Mouse (Mus musculus): ENCODE data around the gene Rab31. TPM values are rescaled to one million over a fixed set of nuclear protein-coding genes. Genes with fewer than 3 reads are reported as not detected.
A peak's percentile ranks its signal among the peaks of the same experiment; 100 is the strongest.
"Not testable (repeated sequence)": the region's sequence is repeated elsewhere in the genome, so short reads cannot be mapped to it uniquely, and the experiment has no call there.

Rab31 gene
- polyA plus RNA-seq, 1 experiment from 2014 or later = 60.8 TPM

- Histone ChIP-seq H3K4me3 (no peak overlapping the region), H3K27ac (no peak overlapping the region), H3K9me3 (no peaks in the 10 kb centered on the region), H3K27me3 (ENCODE audit: insufficient read depth, poor library complexity, severe bottlenecking) (no peaks in the 10 kb centered on the region), H3K4me1 (replicated peaks) (peaks cover 19% of the 10 kb centered on the region), H3K36me3 (no peaks in the 10 kb centered on the region)
- WGBS = 83% methylated on average over 5 of the region's 5 CpGs
- no peak for DNase-seq (ENCODE audit: low spot score)
These were observed 129.0 kb downstream of the Rab31 start for GRCm38 (mm10) chr17:65643579-65643978.

DNA sequence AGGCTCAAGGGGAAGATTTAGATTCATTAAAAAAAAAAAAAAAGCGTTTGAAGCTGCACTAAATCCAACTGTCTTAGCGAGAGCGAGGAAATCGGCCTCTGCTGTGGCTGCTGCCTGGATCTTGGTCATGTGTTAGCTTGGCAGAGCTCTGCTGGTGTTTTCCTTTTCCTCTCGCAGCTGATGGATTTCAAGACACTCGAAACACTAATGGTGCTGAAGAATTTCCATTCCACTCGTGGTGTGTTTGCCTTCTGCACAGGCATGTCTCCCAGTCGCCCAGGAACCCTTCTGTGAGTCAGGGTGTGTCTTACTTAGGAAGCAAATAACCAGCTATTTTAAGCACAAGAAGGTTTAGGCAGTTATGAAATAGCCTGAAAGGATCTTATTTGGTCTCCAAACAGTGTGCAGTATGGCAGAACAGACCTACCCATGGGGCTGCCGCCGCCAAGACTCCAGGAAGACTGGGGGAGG, 129.5 kb downstream of the Rab31 start:
- 67% methylated on average over 10 of the region's 10 CpGs for WGBS
- Histone ChIP-seq H3K36me3 (no peaks in the 10 kb centered on the region), H3K4me3 (no peak overlapping the region), H3K27ac (peak overlapping the region; percentile 62), H3K9me3 (no peaks in the 10 kb centered on the region), H3K4me1 (replicated peaks) (peaks cover 14% of the 10 kb centered on the region), H3K27me3 (ENCODE audit: insufficient read depth, poor library complexity, severe bottlenecking) (no peaks in the 10 kb centered on the region)
- DNase-seq (ENCODE audit: low spot score) = no peak

DNA sequence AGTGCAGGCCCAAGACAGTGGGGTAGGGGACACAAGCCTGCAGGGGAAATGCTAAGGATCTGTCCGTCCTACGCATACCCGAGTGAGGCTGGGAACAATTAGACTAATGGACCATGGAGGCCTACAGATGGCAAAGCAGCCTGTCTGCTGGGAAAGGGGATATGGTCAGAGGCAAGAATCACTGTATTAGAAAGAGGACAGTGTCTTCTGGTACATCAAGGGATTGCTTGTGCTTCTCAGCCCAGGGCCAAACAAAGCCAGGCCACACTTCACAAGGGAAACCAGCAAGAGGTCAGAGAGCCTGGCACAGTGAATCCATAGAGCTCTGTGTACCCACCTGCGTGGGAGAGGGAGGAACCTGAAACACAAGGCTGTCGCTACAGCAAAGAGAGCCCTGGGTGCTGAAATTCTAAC, 130.0 kb downstream of the Rab31 start:
- no peaks in the 10 kb centered on the region for H3K27me3 ChIP-seq (ENCODE audit: insufficient read depth, poor library complexity, severe bottlenecking)
- peak; percentile 20 for DNase-seq (ENCODE audit: low spot score)
- peak overlapping the region; percentile 62 for H3K27ac ChIP-seq
- H3K4me1 ChIP-seq (replicated peaks) = peaks cover 14% of the 10 kb centered on the region
- H3K4me3 ChIP-seq = no peak overlapping the region
- no peaks in the 10 kb centered on the region for H3K9me3 ChIP-seq
- WGBS = 39% methylated on average over 5 of the region's 5 CpGs
- no peaks in the 10 kb centered on the region for H3K36me3 ChIP-seq

- no peaks in the 10 kb centered on the region for H3K36me3 ChIP-seq
- H3K9me3 ChIP-seq = no peaks in the 10 kb centered on the region
- no peak for DNase-seq (ENCODE audit: low spot score)
- 91% methylated on average over 11 of the region's 11 CpGs for WGBS
- peaks cover 14% of the 10 kb centered on the region for H3K4me1 ChIP-seq (replicated peaks)
- H3K27me3 ChIP-seq (ENCODE audit: insufficient read depth, poor library complexity, severe bottlenecking) = no peaks in the 10 kb centered on the region
- H3K4me3 ChIP-seq = no peak within 1 kb of the TSS
- peak within 1 kb of the TSS; percentile 62 for H3K27ac ChIP-seq
These were observed 130.8 kb downstream of the Rab31 start, which contains the start of gene Txndc2 for GRCm38 (mm10) chr17:65641734-65642218. TSS of gene Txndc2 (minus strand) at chr17:65642168.

- Histone ChIP-seq H3K4me3 (no peak overlapping the region), H3K4me1 (replicated peaks) (peaks cover 14% of the 10 kb centered on the region), H3K36me3 (no peaks in the 10 kb centered on the region), H3K27me3 (ENCODE audit: insufficient read depth, poor library complexity, severe bottlenecking) (no peaks in the 10 kb centered on the region), H3K9me3 (no peaks in the 10 kb centered on the region), H3K27ac (no peak overlapping the region)
- 88% methylated on average over 1 of the region's 1 CpGs for WGBS
- DNase-seq (ENCODE audit: low spot score) = no peak
These were observed 133.4 kb downstream of the Rab31 start for GRCm38 (mm10) chr17:65639144-65639543.

- WGBS = 89% methylated on average over 14 of the region's 14 CpGs
- Histone ChIP-seq H3K4me3 (no peak overlapping the region), H3K9me3 (no peaks in the 10 kb centered on the region), H3K27me3 (ENCODE audit: insufficient read depth, poor library complexity, severe bottlenecking) (no peaks in the 10 kb centered on the region), H3K4me1 (replicated peaks) (no peaks in the 10 kb centered on the region), H3K27ac (no peak overlapping the region), H3K36me3 (no peaks in the 10 kb centered on the region)
- no peak for DNase-seq (ENCODE audit: low spot score)
These were observed 136.7 kb downstream of the Rab31 start for GRCm38 (mm10) chr17:65635715-65636360.

DNA sequence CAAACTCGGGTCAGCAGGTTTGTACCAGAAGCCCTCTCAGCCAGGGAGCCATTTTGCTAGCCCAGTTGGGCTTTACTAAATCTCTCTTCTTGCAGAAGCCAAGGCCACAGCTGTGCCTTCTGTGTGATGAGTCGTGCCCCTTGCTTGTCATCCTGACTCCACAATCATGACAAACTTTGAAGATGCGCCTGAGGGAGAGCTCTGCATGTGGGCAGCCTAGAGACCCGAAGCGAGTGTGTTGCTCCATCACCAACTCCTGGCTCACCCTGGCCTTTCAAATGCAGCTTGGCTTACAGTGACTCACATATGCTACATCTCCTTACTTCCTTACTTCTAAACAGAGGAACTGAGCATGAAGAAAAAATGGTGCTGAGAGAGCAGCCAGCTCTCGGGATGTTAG, 142.6 kb downstream of the Rab31 start:
- Histone ChIP-seq H3K4me1 (replicated peaks) (no peaks in the 10 kb centered on the region), H3K36me3 (no peaks in the 10 kb centered on the region), H3K27me3 (ENCODE audit: insufficient read depth, poor library complexity, severe bottlenecking) (no peaks in the 10 kb centered on the region), H3K9me3 (no peaks in the 10 kb centered on the region), H3K27ac (no peak overlapping the region), H3K4me3 (no peak overlapping the region)
- no peak for DNase-seq (ENCODE audit: low spot score)
- 81% methylated on average over 6 of the region's 6 CpGs for WGBS

DNA sequence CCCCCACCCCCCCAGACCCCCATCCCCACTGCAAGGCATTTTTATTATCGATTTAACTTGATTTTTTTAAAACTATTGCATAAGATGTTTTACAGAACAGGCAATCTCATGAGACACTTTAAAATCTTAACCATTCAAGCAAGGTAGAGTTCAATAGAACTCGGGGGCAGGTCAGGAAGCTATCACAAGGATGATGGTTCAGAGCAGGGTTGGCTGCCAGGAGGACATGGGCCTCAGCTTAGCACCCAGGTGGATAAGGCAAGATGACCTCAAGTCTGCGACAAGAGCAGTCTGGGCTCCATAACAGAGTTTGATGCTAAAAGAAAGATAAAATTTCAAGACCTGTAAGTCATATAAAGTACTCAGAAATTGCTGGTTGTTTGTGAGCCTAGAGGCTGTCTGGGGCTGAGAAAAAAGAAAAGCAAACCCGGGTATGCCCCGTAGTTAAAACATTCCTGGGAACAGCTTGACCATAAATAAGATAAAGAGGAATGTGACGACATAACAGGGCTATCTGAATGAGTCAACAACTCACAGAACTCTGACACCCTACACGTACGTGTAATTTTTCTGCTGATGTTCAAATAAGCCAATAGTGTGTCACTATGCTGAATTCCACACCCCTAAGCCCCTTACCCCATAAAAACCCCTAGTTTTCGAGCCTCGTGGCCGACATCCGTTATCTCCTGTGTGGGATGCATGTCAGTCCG, 143.6 kb downstream of the Rab31 start:
- H3K36me3 ChIP-seq; H3K27me3 ChIP-seq (ENCODE audit: insufficient read depth, poor library complexity, severe bottlenecking); H3K27ac ChIP-seq; H3K4me1 ChIP-seq (replicated peaks); H3K9me3 ChIP-seq; DNase-seq (ENCODE audit: low spot score); H3K4me3 ChIP-seq: not testable (repeated sequence)
- 91% methylated on average over 13 of the region's 13 CpGs for WGBS

DNA sequence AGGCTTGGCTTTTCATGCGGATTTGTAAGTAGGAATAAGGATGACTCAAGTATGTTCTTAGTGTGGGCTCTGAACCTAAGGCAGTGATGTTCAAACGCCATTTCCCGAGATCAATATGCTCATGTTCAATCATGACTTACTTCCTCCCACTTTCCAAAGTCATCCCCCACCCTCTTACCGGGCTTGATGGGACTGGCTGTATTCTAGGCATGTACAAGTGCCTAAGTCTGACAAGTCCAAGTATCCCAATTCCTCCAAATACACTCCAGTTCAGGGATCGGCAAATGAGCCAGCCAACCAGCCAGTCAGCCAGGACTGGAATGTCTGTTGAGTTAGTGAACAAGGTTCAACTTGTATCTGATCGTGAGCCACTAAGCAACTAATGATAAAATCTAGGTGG, 146.3 kb downstream of the Rab31 start:
- no peak for DNase-seq (ENCODE audit: low spot score)
- H3K4me1 ChIP-seq (replicated peaks) = no peaks in the 10 kb centered on the region
- H3K9me3 ChIP-seq = 0 out of 2 replicates have a peak, but pooled peaks cover 4% of the 10 kb centered on the region
- WGBS = 90% methylated on average over 6 of the region's 6 CpGs
- no peak overlapping the region for H3K27ac ChIP-seq
- no peaks in the 10 kb centered on the region for H3K36me3 ChIP-seq
- no peak overlapping the region for H3K4me3 ChIP-seq
- no peaks in the 10 kb centered on the region for H3K27me3 ChIP-seq (ENCODE audit: insufficient read depth, poor library complexity, severe bottlenecking)

GRCm38 (mm10) chr17:65625563-65625962, 147.0 kb downstream of the Rab31 start:
- H3K4me3 ChIP-seq = no peak overlapping the region
- WGBS = 89% methylated on average over 6 of the region's 6 CpGs
- no peaks in the 10 kb centered on the region for H3K27me3 ChIP-seq (ENCODE audit: insufficient read depth, poor library complexity, severe bottlenecking)
- no peak for DNase-seq (ENCODE audit: low spot score)
- H3K9me3 ChIP-seq = 0 out of 2 replicates have a peak, but pooled peaks cover 4% of the 10 kb centered on the region
- H3K27ac ChIP-seq = no peak overlapping the region
- no peaks in the 10 kb centered on the region for H3K36me3 ChIP-seq
- no peaks in the 10 kb centered on the region for H3K4me1 ChIP-seq (replicated peaks)

DNA sequence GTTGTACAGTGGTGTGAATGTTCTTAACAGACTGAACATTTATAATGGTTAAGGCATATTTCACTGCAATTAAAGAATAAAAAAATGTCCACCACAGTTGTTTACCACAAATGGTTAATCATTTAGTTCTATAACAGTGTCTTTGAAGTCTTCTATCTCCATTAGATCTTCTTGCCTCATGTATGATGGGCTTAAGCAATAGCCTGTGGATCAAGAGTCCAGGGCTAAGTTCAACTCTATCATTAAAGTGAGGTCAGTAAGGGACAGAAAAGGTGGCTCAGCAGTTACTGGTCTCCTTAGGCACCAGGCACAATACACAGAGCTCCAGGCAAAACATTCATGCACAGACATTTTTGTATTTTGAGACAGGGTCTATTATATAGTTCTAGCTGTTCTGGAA, 149.4 kb downstream of the Rab31 start:
- no peak overlapping the region for H3K27ac ChIP-seq
- no peaks in the 10 kb centered on the region for H3K4me1 ChIP-seq (replicated peaks)
- H3K9me3 ChIP-seq = 0 out of 2 replicates have a peak, but pooled peaks cover 4% of the 10 kb centered on the region
- H3K36me3 ChIP-seq = no peaks in the 10 kb centered on the region
- no peak overlapping the region for H3K4me3 ChIP-seq
- DNase-seq (ENCODE audit: low spot score) = no peak
- no peaks in the 10 kb centered on the region for H3K27me3 ChIP-seq (ENCODE audit: insufficient read depth, poor library complexity, severe bottlenecking)

- Histone ChIP-seq H3K9me3 (no peaks in the 10 kb centered on the region), H3K27me3 (ENCODE audit: insufficient read depth, poor library complexity, severe bottlenecking) (no peaks in the 10 kb centered on the region), H3K4me1 (replicated peaks) (peaks cover 11% of the 10 kb centered on the region), H3K27ac (no peak overlapping the region), H3K36me3 (no peaks in the 10 kb centered on the region), H3K4me3 (no peak overlapping the region)
- no peak for DNase-seq (ENCODE audit: low spot score)
- WGBS = 92% methylated on average over 2 of the region's 2 CpGs
These were observed 154.1 kb downstream of the Rab31 start for GRCm38 (mm10) chr17:65618431-65618830.

DNA sequence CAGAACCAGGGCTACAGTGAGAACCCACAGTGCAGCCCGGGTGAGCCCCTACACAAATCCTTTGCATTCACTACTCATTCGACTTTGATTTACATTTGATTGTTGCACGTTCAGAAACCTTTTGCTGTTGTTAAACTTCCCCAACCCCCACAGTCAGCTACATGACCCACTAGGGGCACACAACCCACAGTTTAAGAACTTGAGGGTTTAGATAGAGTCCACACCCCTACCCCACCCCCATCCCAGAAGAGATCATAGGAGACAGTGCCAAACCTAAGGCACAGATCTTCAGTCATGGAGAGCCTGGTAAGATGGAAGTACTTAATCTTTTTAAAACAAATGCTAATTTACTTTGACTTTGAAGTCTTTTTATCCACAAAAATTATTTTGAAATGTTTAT, 156.9 kb downstream of the Rab31 start:
- Histone ChIP-seq H3K4me3 (no peak overlapping the region), H3K9me3 (no peaks in the 10 kb centered on the region), H3K27ac (no peak overlapping the region), H3K4me1 (replicated peaks) (peaks cover 25% of the 10 kb centered on the region), H3K36me3 (no peaks in the 10 kb centered on the region), H3K27me3 (ENCODE audit: insufficient read depth, poor library complexity, severe bottlenecking) (no peaks in the 10 kb centered on the region)
- WGBS = 57% methylated on average over 3 of the region's 3 CpGs
- no peak for DNase-seq (ENCODE audit: low spot score)

Measured in hindbrain, embryonic 10.5 days (tissue).